ENCODE assay signal across 12 mouse cellular contexts in genomic region chr3:50694904-50695680, GRCm38 (mm10).
DNase-seq lines count a peak whose midpoint lies in the region; ATAC-seq and TF ChIP-seq lines count a peak whose summit lies in the region.
"Had no signal": no experiment of that assay in that cellular context is flagged by ENCODE, and none has a peak within 500 bp of the region (broad histone marks: within the 10 kb centered on the region; RNA-seq: fewer than 3 reads in every experiment).

No protein-coding gene starts in this region.

- TF ChIP-seq CTCF in layer of hippocampus, adult 2 months (conservative IDR thresholded peaks at IDR 0.05), result no peak; the same call in 1 of the 2 replicates

- peak overlapping the region; percentile 61 for H3K27ac ChIP-seq in forebrain, embryonic 15.5 days (replicated peaks)
- no peak overlapping the region for H3K27ac ChIP-seq in forebrain, embryonic 10.5 days
- H3K27ac ChIP-seq in layer of hippocampus, adult 2 months, result peak overlapping the region; percentile 32; the same call in 1 of the 2 replicates
- H3K27ac ChIP-seq in embryonic facial prominence, embryonic 14.5 days (replicated peaks; ENCODE audit: low read depth, low read length), result peak overlapping the region; percentile 52; the same call in 1 of the 2 replicates
- H3K27ac ChIP-seq in stomach, embryonic 14.5 days (ENCODE audit: low read length), result peak overlapping the region; percentile 22; the same call in 1 of the 2 replicates
- H3K27ac ChIP-seq: limb, embryonic 12.5 days; macrophage had no signal

- no peaks in the 10 kb centered on the region for H3K27me3 ChIP-seq in forebrain, embryonic 15.5 days
- no peaks in the 10 kb centered on the region for H3K27me3 ChIP-seq in forebrain, embryonic 10.5 days (ENCODE audit: poor library complexity, severe bottlenecking)
- no peaks in the 10 kb centered on the region for H3K27me3 ChIP-seq in embryonic facial prominence, embryonic 14.5 days (replicated peaks; ENCODE audit: control insufficient read depth, insufficient read depth, low read length)
- H3K27me3 ChIP-seq in stomach, embryonic 14.5 days (ENCODE audit: control insufficient read depth, insufficient read depth, low read length), result no peaks in the 10 kb centered on the region
- H3K27me3 ChIP-seq: limb, embryonic 12.5 days had no signal

- H3K9me3 ChIP-seq in forebrain, embryonic 15.5 days, result no peaks in the 10 kb centered on the region
- H3K9me3 ChIP-seq in forebrain, embryonic 10.5 days, result no peaks in the 10 kb centered on the region
- H3K9me3 ChIP-seq in embryonic facial prominence, embryonic 14.5 days (ENCODE audit: control insufficient read depth, low read length), result no peaks in the 10 kb centered on the region
- no peaks in the 10 kb centered on the region for H3K9me3 ChIP-seq in stomach, embryonic 14.5 days (ENCODE audit: control insufficient read depth, low read depth, low read length)
- H3K9me3 ChIP-seq: G1E; limb, embryonic 12.5 days had no signal

- H3K4me3 ChIP-seq in forebrain, embryonic 15.5 days, result no peak overlapping the region
- no peak overlapping the region for H3K4me3 ChIP-seq in forebrain, embryonic 10.5 days
- H3K4me3 ChIP-seq in layer of hippocampus, adult 2 months, result no peak overlapping the region
- H3K4me3 ChIP-seq in embryonic facial prominence, embryonic 14.5 days (ENCODE audit: low read depth, low read length), result no peak overlapping the region
- no peak overlapping the region for H3K4me3 ChIP-seq in stomach, embryonic 14.5 days (ENCODE audit: low read depth, low read length)
- H3K4me3 ChIP-seq: limb, embryonic 12.5 days had no signal

- no peak for DNase-seq in forebrain, embryonic 10.5 days (ENCODE audit: extremely low spot score, low spot score)
- no peak for DNase-seq in layer of hippocampus, adult 2 months (ENCODE audit: low spot score in 2 of 2)
- no peak for DNase-seq in layer of hippocampus, adult 18-20 months (ENCODE audit: low spot score in 2 of 2)
- DNase-seq in embryonic facial prominence, embryonic 14.5 days (ENCODE audit: low spot score), result peak; percentile 22
- DNase-seq in kidney, adult 18-20 months, result no peak
- no peak for DNase-seq in MN1 (ENCODE audit: low spot score)
- DNase-seq: kidney, adult 2 months had no signal

- no peaks in the 10 kb centered on the region for H3K36me3 ChIP-seq in forebrain, embryonic 15.5 days
- H3K36me3 ChIP-seq in forebrain, embryonic 10.5 days (replicated peaks), result no peaks in the 10 kb centered on the region
- no peaks in the 10 kb centered on the region for H3K36me3 ChIP-seq in embryonic facial prominence, embryonic 14.5 days (ENCODE audit: control insufficient read depth, insufficient read depth, low read length)
- H3K36me3 ChIP-seq in stomach, embryonic 14.5 days (ENCODE audit: control insufficient read depth, insufficient read depth, low read length), result no peaks in the 10 kb centered on the region
- H3K36me3 ChIP-seq: G1E; limb, embryonic 12.5 days had no signal

- peaks cover 12% of the 10 kb centered on the region for H3K4me1 ChIP-seq in forebrain, embryonic 15.5 days
- H3K4me1 ChIP-seq in forebrain, embryonic 10.5 days, result peaks cover 12% of the 10 kb centered on the region; the same call in 1 of the 2 replicates
- H3K4me1 ChIP-seq in embryonic facial prominence, embryonic 14.5 days (ENCODE audit: control insufficient read depth, insufficient read depth, low read length), result peaks cover 6% of the 10 kb centered on the region; the same call in 1 of the 2 replicates
- H3K4me1 ChIP-seq in stomach, embryonic 14.5 days (ENCODE audit: control insufficient read depth, insufficient read depth, low read length), result no peaks in the 10 kb centered on the region; the same call in 1 of the 2 replicates

- H3K9ac ChIP-seq in forebrain, embryonic 15.5 days (replicated peaks), result 0 out of 2 replicates have a peak overlapping the region, but pooled peaks have one; percentile 1
- no peak overlapping the region for H3K9ac ChIP-seq in embryonic facial prominence, embryonic 14.5 days (ENCODE audit: low read depth, low read length)
- H3K9ac ChIP-seq in stomach, embryonic 14.5 days (replicated peaks; ENCODE audit: low read depth, low read length), result no peak overlapping the region
- H3K9ac ChIP-seq: limb, embryonic 12.5 days had no signal

- 56% methylated on average over 15 of the region's 15 CpGs for WGBS in forebrain, embryonic 15.5 days
- WGBS in forebrain, embryonic 10.5 days, result 78% methylated on average over 15 of the region's 15 CpGs
- WGBS in embryonic facial prominence, embryonic 14.5 days, result 60% methylated on average over 15 of the region's 15 CpGs
- 55% methylated on average over 15 of the region's 15 CpGs for WGBS in stomach, embryonic 14.5 days

- ATAC-seq in forebrain, embryonic 15.5 days (replicated peaks), result 0 out of 2 replicates have a peak, but pooled peaks have one; percentile 48
- ATAC-seq in embryonic facial prominence, embryonic 14.5 days (ENCODE audit: low read depth), result no peak
- ATAC-seq in stomach, embryonic 14.5 days (ENCODE audit: insufficient number of reproducible peaks, insufficient read depth, low FRiP score, low read depth), result no peak

- peak overlapping the region; percentile 16 for H3K4me2 ChIP-seq in forebrain, embryonic 15.5 days (replicated peaks)
- H3K4me2 ChIP-seq in embryonic facial prominence, embryonic 14.5 days (ENCODE audit: low read depth, low read length), result peak overlapping the region; percentile 21; the same call in 1 of the 2 replicates
- no peak overlapping the region for H3K4me2 ChIP-seq in stomach, embryonic 14.5 days (replicated peaks; ENCODE audit: low read depth, low read length)
- H3K4me2 ChIP-seq: limb, embryonic 12.5 days had no signal
